Mouse (Mus musculus) adrenal gland, adult (tissue): ENCODE results near the gene Hdx.

Experiments
- DNase-seq, 2 experiments: peaks; one replicate each; pipeline ENCODE4 v3.0.0; 2022 to 2023; ENCODE audit warnings: low spot score in 1 of 2; ENCODE audit not compliant: inconsistent age in 2 of 2

Hdx gene

DNA sequence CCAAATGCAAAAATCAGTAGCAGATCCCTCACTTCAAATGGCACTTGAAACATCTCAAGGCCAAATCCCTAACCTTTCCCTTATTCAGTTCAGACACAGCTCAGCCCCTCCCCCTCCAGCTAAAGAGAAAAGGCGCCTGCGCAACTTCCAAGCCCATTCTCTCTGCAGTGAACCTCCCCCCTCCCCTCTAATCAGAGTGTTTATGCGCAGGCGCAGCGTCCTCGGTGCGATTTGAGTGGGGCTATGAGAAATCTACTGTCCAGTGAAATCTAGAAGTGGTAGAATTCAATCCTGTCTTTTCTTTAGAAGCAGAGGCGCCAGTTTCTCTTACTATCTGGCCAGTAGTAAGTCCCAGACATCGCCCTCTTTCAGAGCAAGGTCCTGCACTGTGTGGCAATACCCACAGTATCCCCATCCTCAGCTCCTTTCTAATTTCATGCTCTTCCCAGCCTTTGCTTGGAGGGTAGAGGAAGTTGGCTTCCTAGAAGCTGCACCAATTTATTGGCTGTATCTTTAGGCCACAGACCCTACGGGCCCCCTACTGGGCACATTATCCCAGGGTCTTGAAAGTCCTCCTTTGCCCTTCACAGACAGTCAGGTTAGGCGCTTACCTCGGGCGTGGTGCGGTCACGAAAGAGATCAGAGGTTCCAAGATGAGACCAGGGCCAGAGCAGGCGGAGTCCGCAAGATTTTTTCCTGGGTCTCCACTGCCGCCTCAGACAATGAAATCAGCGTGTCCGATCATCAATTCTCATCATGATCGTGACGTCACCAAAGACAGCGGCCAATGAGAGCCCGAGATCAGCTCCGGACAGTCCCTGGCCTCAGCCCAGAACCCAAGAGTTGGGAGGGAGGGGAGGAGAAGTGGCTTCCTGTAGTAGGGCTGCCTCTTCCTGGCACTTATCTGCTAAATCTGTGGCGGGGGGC, at the start of gene Hdx:
Gene Hdx, minus strand, starts transcription at position 724 of the 927 bp plus-strand sequence.
- DNase-seq: peak; percentile 66 to 84

- DNase-seq: no peak
Observed at GRCm38 (mm10) chrX:111685665-111686064, 11.2 kb downstream of the Hdx start.

DNA sequence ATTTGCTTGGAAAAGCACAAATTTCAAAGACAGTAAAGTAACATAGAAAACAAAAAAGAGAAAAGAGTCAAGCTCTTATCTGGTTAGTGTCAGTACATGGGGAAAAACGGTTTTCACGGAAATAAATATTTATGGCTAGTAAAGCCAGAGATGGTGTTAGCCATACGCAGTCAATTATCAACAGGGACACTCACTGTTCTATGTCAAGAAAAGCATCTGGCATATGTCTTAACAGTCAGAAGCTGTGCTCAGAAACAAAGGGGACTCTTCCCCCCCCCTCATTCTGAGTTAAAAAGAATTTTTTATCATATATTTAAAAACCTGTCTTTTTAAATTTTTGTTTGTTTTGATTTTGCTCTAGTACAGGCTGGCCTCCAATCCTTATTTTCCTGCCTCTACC, 25.2 kb downstream of the Hdx start:
- DNase-seq: no peak

- no peak for DNase-seq
Observed at GRCm38 (mm10) chrX:111660381-111660780, 36.5 kb downstream of the Hdx start.

DNA sequence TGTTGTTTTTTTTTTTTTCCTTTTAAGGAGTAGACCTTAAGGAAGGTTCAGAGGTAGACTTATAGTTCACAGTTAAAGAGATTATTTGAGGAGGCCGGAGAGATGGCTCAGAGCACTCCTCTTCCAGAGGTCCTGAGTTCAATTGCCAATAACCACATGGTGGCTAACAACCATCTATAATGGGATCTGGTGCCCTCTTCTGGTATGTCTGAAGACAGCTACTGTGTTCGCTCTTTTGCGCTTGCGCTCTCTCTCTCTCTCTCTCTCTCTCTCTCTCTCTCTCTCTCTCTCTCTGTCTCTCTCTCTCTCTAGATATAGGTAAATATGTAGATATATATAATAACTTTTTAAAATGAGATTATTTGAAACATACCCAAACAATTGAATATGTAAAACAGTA, 38.2 kb downstream of the Hdx start:
- DNase-seq: no peak

GRCm38 (mm10) chrX:111644945-111645344, 51.9 kb downstream of the Hdx start:
- no peak for DNase-seq

DNA sequence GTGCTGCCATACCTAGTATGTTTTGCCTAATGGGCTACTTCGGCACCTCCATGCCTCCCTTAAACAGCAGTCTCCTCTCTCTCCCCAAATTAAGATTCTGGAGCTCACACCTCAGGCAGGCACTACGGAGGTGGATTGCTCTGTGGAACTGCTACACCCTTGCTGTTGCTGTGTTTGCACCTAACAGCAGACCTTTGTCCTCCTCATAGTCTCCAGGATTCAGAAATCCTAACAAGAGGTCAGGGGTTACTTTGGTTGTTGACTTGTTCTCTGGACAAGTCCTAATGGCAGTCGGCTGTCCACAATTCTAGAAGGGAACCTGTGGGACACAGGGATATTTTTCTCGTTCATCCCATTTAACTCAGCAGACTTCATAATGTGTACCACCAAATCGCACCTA, 56.3 kb downstream of the Hdx start:
- DNase-seq: no peak

- no peak for DNase-seq
Observed at GRCm38 (mm10) chrX:111597631-111598161, 99.2 kb downstream of the Hdx start.

DNA sequence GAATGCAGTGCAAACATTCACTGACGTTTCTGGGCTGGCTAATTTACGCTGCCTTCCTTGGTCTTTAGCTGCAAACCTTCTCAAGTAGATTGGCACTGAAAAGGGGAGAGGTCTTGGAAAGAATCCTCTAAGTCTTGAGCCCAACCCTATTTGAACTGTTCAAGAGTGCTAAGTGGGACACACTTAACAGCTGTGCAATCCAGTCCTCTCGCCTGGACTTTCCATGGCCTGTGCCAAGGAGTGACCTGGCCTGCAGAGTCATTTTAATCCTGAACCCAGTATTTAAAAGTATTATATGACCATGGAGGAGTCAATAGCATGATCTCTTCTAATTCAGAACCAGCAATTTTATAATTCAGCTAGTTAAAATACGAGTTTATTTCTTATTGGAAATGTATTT, 109.3 kb downstream of the Hdx start:
- no peak for DNase-seq

DNA sequence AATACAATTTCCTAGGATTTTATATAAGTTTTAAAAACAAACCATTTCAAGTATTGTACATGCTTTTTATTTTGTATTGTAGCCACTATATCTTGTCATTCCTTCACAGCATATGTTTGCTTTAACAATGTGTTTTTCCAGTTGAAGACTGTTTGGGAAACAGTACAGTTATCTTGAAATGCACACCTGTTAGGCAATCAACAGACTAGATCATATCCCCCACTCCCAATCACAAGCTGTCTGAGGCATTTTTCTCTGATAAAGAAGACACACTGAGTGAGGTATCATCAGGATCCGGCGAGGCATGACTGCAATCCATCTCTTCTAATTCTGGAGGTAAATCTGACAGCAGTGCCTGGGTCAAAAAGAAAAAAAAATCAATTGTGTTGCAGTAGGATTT, 119.8 kb downstream of the Hdx start:
- no peak for DNase-seq

GRCm38 (mm10) chrX:111537859-111538258, 159.0 kb downstream of the Hdx start, which contains the start of gene Rps6ka6:
TSS of gene Rps6ka6 (minus strand) at chrX:111537959.
- no peak for DNase-seq
